Mouse (Mus musculus) central nervous system, embryonic 14 days (tissue): ENCODE results near the gene Inafm2. TPM values are rescaled to one million over a fixed set of nuclear protein-coding genes. Genes with fewer than 3 reads are reported as not detected.

Experiments used
- polyA plus RNA-seq: library from polyadenylated mRNA; depleted of rRNA; stranded (reverse); fragments of >200 nt; gene quantifications from 2 replicates; pipeline ENCODE4 v1.2.3, GENCODE M21; 2012; rRNA removed

The Inafm2 gene
- polyA plus RNA-seq = 9.9 and 11.5 TPM in 2 replicates

DNA sequence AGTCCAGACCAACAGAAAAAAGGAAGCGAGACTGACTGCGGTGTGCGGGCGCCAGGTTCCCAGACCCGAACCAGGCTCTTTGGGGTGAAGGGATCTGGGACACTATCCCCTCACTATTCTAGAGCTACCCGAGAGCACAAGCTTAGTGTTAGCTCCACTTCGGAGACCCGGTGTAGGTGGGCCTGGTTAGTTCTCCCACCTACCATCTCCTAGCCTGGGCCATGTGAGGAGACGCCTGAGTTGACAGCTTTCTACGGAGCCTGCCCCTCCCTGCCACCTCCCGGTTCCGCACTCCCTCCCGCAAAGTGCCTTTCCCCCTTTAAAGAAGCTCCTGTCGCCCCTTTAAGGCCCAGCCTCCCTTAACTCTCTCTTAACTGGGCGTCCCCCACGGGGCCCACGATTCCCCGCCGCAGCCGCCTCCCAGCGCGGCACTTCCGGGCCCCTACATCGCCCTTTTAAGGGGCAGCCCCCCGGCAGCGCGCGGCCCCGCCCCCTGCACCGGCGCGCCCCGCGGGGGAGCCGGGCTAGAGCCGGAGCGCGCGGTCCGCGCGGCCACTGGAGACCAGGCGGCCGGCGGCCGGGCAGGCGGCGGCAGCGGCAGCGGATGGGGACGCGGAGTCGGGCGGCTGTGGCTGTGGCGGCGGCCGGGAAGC, at the start of gene Inafm2:
TSS of gene Inafm2 (plus strand) at position 527 of the 653 bp plus-strand sequence.

GRCm38 (mm10) chr2:118703913-118704730, 41.4 kb upstream of the Inafm2 start, which contains the start of gene Ankrd63:
Ankrd63 (minus strand) TSS chr2:118703963.

GRCm38 (mm10) chr2:118728337-118728736, 17.2 kb upstream of the Inafm2 start, which contains the start of gene Plcb2:
Plcb2 (minus strand) TSS chr2:118728438.

GRCm38 (mm10) chr2:118761906-118762783, 16.6 kb downstream of the Inafm2 start, which contains the start of gene Ccdc9b:
Ccdc9b (minus strand) TSS chr2:118762661.

DNA sequence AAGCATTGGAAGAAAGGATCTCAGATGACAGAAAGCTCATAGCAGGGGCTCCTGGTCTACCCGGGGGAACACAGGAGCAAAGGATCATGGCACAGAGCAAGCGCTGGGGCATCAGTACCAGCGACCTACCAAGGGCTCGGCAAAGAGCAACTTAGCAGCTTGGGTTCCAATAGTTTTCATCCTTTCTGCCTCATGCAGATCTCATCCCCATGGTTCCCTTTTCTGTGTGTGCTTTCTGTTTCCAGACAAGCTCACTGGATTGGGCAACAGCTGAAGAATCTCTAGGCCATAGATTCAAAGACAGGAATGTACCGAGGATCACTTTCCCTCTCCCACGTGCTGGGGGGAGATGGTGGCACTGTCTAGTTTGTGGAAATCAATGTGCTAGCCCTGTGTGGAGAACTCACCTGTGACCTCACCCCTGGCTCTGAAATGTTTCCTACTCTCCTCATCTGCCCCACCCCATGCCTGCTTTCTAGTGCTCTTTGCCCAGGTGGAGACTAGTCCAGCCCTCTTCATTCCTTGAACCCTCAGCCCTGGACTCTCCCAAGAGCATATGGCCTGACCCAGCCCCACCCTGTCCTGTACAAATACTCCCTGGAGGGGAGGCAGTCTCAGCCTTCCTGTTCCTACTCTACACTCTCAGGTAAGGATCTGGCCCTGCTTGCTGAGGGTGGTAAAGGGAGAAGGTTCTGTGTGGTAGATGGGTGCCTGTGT, 26.8 kb downstream of the Inafm2 start, which contains the start of gene Phgr1:
TSS of gene Phgr1 (plus strand) at position 612 of the 717 bp plus-strand sequence.

GRCm38 (mm10) chr2:118779504-118780480, 34.2 kb downstream of the Inafm2 start, which contains the start of gene Disp2:
Disp2 (plus strand) TSS chr2:118779719.

Other genes with a start within 250 kb of the Inafm2 start
- gene Bmf, start 196.1 kb upstream of the Inafm2 start, polyA plus RNA-seq = 9.2 and 12.2 TPM in 2 replicates
- gene Bub1b, start 147.5 kb upstream of the Inafm2 start, polyA plus RNA-seq = 28.7 and 38.9 TPM in 2 replicates
- gene Pak6, start 82.5 kb upstream of the Inafm2 start, polyA plus RNA-seq = 20.2 and 22.6 TPM in 2 replicates
- 0.23 and 0.36 TPM in 2 replicates for gene Ankrd63, start 41.8 kb upstream of the Inafm2 start, polyA plus RNA-seq
- gene Plcb2, start 17.3 kb upstream of the Inafm2 start, polyA plus RNA-seq = 1.0 and 1.4 TPM in 2 replicates
- gene Ccdc9b, start 16.9 kb downstream of the Inafm2 start, polyA plus RNA-seq = 2.5 and 2.9 TPM in 2 replicates
- 0.12 TPM in 1 of 2 replicates, not detected in the other for gene Phgr1, start 27.0 kb downstream of the Inafm2 start, polyA plus RNA-seq
- gene Disp2, start 34.0 kb downstream of the Inafm2 start, polyA plus RNA-seq = 57.0 and 66.4 TPM in 2 replicates
- gene Knstrn, start 68.2 kb downstream of the Inafm2 start, polyA plus RNA-seq = 40.0 and 55.7 TPM in 2 replicates
- gene Ivd, start 116.2 kb downstream of the Inafm2 start, polyA plus RNA-seq = 71.5 and 74.5 TPM in 2 replicates
- 18.6 and 21.1 TPM in 2 replicates for gene Bahd1, start 154.6 kb downstream of the Inafm2 start, polyA plus RNA-seq
- 9.7 and 18.0 TPM in 2 replicates for gene Chst14, start 180.7 kb downstream of the Inafm2 start, polyA plus RNA-seq